Mouse (Mus musculus) forebrain, embryonic 14.5 days (tissue): ENCODE measurements around the gene Rps8. TPM values are rescaled to one million over a fixed set of nuclear protein-coding genes. Genes with fewer than 3 reads are reported as not detected.
"Not testable (repeated sequence)": the region's sequence is repeated elsewhere in the genome, so short reads cannot be mapped to it uniquely, and the experiment has no call there.

Experiments
- ATAC-seq: fragments of 200-750 bp; cut with Nextera tagmentation; 2 replicates; pipeline ENCODE4 v1.8.0; 2017; ENCODE audit warnings: mild to moderate bottlenecking, moderate library complexity
- DNase-seq: peaks from one replicate; pipeline ENCODE4 v3.0.0-alpha.2; 2015; ENCODE audit warnings: low spot score
- H3K27ac ChIP-seq: fragments of 300-500 bp; sonication (generic); 2 replicates; pipeline ENCODE4 v1.5.1; 2014; ENCODE audit warnings: low read depth, mild to moderate bottlenecking, control low read depth, low read length, moderate library complexity
- H3K27me3 ChIP-seq: fragments of 300-500 bp; sonication (generic); replicated peaks from 2 replicates; pipeline ENCODE4 v1.6.1; 2014; ENCODE audit warnings: low read length, control low read depth, mixed read lengths; ENCODE audit not compliant: control insufficient read depth, insufficient read depth
- H3K36me3 ChIP-seq: fragments of 300-500 bp; sonication (generic); 2 replicates; pipeline ENCODE4 v1.6.1; 2014; ENCODE audit warnings: low read length, control low read depth; ENCODE audit not compliant: control insufficient read depth, insufficient read depth
- H3K4me1 ChIP-seq: fragments of 300-500 bp; sonication (generic); 2 replicates; pipeline ENCODE4 v1.6.1; 2014; ENCODE audit warnings: antibody characterized with exemption, low read length, control low read depth; ENCODE audit not compliant: control insufficient read depth, insufficient read depth
- H3K4me2 ChIP-seq: fragments of 300-500 bp; sonication (generic); 2 replicates; pipeline ENCODE4 v1.6.1; 2014; ENCODE audit warnings: mild to moderate bottlenecking, control low read depth, low read length
- H3K4me3 ChIP-seq: fragments of 300-500 bp; sonication (generic); 2 replicates; pipeline ENCODE4 v1.5.1; 2014; ENCODE audit warnings: low read depth, low read length, control low read depth
- H3K9ac ChIP-seq: fragments of 300-500 bp; sonication (generic); 2 replicates; pipeline ENCODE4 v1.6.1; 2014; ENCODE audit warnings: mild to moderate bottlenecking, low read length, control low read depth, moderate library complexity
- H3K9me3 ChIP-seq: fragments of 300-500 bp; sonication (generic); replicated peaks from 2 replicates; pipeline ENCODE4 v1.6.1; 2016; ENCODE audit warnings: low read length, control low read depth, mixed read lengths; ENCODE audit not compliant: control insufficient read depth
- WGBS: fragments of 180-500 bp; shearing (Covaris S2); extraction: QIAGEN DNeasy Blood & Tissue Kit; methylation state at CpG from one replicate; pipeline ENCODE4 v1.1.7; 2014; 5-methylcytosine and 5-hydroxymethylcytosine counted together
- polyA plus RNA-seq: library from polyadenylated mRNA; unstranded; fragments of >200 nt; fragmentation: Nextera tagmentation; extraction: Ambion mirVana; gene quantifications from 2 replicates; pipeline ENCODE4 v1.2.1, GENCODE M21; 2014

The Rps8 gene
- polyA plus RNA-seq, 1 experiment from 2014 or later = 797 TPM

GRCm38 (mm10) chr4:117182759-117183096 lies 26.7 kb upstream of the Rps8 start:
- H3K27me3 ChIP-seq, H3K27ac ChIP-seq, H3K4me1 ChIP-seq, H3K9me3 ChIP-seq, DNase-seq: not testable (repeated sequence)
- Histone ChIP-seq H3K4me3 (peak overlapping the region; percentile 54), H3K4me2 (peak overlapping the region; percentile 70), H3K9ac (peak overlapping the region; percentile 66), H3K36me3 (peaks cover 15% of the 10 kb centered on the region)
- peak; percentile 69 for ATAC-seq
- 15% methylated on average over 9 of the region's 9 CpGs for whole genome bisulfite sequencing

- ATAC-seq (peak; percentile 100), DNase-seq (peak; percentile 96)
- H3K27me3 ChIP-seq = no peaks in the 10 kb centered on the region
- H3K9ac ChIP-seq = peak within 1 kb of the TSS; percentile 66
- H3K36me3 ChIP-seq = peaks cover 20% of the 10 kb centered on the region
- H3K27ac ChIP-seq = peak within 1 kb of the TSS; percentile 41; the same call in 1 of the 2 replicates
- H3K4me1 ChIP-seq = peaks cover 3% of the 10 kb centered on the region; the same call in 1 of the 2 replicates
- H3K9me3 ChIP-seq = no peaks in the 10 kb centered on the region
- H3K4me2 ChIP-seq = peak within 1 kb of the TSS; percentile 70
- 1% methylated on average over 42 of the region's 42 CpGs for WGBS
- H3K4me3 ChIP-seq = peak within 1 kb of the TSS; percentile 54
Observed at GRCm38 (mm10) chr4:117181863-117182758, 26.1 kb upstream of the Rps8 start, which contains the start of gene Kif2c. Gene Kif2c (minus strand): TSS chr4:117182639.

DNA sequence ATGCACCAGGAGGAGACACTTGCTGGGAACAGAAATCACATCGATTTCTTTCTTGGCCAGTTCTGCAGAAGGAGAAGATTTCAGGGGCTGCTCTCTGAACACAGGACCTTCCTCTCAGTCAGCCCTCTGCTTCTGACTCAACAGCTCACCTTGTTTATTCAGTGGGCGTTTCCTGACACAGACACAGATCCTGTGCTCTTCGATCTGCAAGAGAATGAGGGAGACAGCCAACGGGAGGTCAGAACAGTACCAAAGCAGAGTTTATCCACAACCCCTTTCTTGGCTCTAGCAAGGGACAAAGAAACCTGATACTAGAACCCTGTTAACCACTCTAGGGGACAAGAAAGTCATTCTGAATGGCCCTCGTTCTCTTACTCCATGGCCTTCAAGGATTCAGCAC lies 13.9 kb upstream of the Rps8 start:
- no peak for DNase-seq
- Histone ChIP-seq H3K4me1 (no peaks in the 10 kb centered on the region), H3K4me3 (no peak overlapping the region), H3K27ac (no peak overlapping the region), H3K9me3 (no peaks in the 10 kb centered on the region), H3K9ac (no peak overlapping the region), H3K36me3 (peaks cover 91% of the 10 kb centered on the region), H3K4me2 (no peak overlapping the region), H3K27me3 (no peaks in the 10 kb centered on the region)
- WGBS = 96% methylated on average over 5 of the region's 5 CpGs
- ATAC-seq = no peak

DNA sequence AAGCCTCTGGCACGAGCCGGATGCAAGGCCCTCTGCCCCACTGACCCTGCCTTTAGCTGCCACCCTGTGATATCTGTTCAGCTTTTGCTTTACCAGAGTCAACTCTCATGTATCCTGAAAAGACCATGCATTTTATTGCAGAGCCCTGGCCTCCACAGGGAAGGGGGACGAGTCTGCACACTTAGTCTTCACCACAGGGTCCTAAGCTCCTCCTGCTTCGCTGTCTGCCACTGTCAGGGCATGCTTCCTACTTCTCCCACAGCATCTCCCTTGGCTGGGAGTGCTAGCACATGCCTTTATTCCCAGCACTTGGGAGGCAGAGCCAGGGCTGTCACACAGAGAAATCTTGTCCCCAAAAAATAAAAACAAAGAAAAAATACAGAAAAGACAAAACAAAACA lies 5.1 kb upstream of the Rps8 start:
- Histone ChIP-seq H3K9me3 (no peaks in the 10 kb centered on the region), H3K27ac (no peak overlapping the region), H3K9ac (no peak overlapping the region), H3K4me2 (no peak overlapping the region), H3K4me3 (no peak overlapping the region), H3K4me1 (no peaks in the 10 kb centered on the region), H3K27me3 (no peaks in the 10 kb centered on the region), H3K36me3 (peaks cover 57% of the 10 kb centered on the region)
- WGBS = 75% methylated on average over 4 of the region's 4 CpGs
- ATAC-seq (no peak), DNase-seq (no peak)

DNA sequence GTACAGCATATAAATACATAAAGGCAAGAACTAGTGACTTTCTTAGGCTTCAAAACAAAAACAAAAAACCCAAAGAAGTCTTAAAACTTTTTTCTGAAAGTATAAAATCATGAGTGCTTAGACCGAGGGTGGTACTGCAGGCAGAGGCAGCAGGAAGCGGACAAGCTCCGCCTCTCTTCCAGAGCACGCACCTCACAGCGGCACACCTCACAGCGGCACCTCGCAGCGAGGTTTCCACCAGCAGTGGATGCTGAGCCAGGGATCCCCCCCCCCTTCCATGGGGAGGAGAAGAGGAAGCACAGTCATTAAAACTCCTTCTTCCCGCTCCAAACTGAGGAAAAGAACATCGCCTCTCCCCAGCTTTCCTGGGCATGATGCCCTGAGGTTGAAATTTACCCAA lies 3.6 kb upstream of the Rps8 start:
- WGBS = 81% methylated on average over 10 of the region's 10 CpGs
- no peak overlapping the region for H3K27ac ChIP-seq
- no peaks in the 10 kb centered on the region for H3K27me3 ChIP-seq
- no peak overlapping the region for H3K4me3 ChIP-seq
- ATAC-seq = no peak
- peaks cover 42% of the 10 kb centered on the region for H3K36me3 ChIP-seq
- no peak overlapping the region for H3K4me2 ChIP-seq
- DNase-seq = no peak
- H3K4me1 ChIP-seq = no peaks in the 10 kb centered on the region
- H3K9me3 ChIP-seq = no peaks in the 10 kb centered on the region
- H3K9ac ChIP-seq = no peak overlapping the region

- DNase-seq (no peak), ATAC-seq (no peak; the same call in 1 of the 2 replicates)
- 26% methylated on average over 6 of the region's 6 CpGs for WGBS
- Histone ChIP-seq H3K27ac (no peak overlapping the region), H3K9ac (peak overlapping the region; percentile 97; the same call in 1 of the 2 replicates), H3K27me3 (no peaks in the 10 kb centered on the region), H3K36me3 (peaks cover 48% of the 10 kb centered on the region), H3K4me1 (no peaks in the 10 kb centered on the region), H3K9me3 (no peaks in the 10 kb centered on the region), H3K4me2 (peak overlapping the region; percentile 89), H3K4me3 (peak overlapping the region; percentile 97)
Observed at GRCm38 (mm10) chr4:117156372-117156771, 329 bp upstream of the Rps8 start.

DNA sequence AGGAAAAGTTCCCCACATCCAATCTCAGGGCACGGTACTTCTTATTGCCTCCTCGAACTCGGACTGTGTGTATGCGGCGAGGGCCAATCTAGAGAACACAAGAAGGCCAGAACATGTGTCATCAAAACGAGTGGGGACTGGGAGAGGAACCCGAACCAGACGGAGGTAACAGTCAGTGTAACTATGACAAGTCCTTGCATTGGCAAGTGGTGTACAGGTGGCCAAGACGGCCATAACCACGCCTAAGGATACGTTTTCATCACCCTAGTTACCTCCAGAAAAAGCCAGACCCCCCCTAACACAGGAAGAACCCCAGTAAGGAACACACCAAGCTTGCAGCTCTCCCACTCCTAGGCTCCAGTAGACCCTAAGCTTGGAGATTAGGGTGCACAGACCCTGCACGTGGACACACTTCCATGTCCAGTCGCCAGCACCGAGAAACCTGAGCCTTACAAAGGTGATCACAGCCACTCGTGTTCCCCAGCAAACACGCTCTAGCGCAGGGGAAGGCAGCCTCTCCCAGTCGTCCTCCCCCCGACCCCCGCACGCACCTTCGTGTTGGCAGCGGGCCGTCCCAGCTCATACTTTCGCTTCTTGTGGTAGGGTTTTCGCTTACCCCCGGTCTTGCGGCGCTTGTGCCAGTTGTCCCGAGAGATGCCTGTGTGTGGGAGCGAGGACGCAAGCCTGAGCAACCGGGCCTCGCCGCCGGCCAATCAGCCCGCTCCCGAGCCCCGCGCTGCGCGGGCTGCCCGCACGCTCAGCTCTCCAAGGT lies 837 bp downstream of the Rps8 start:
- peaks cover 53% of the 10 kb centered on the region for H3K36me3 ChIP-seq
- peak overlapping the region; percentile 97 for H3K4me3 ChIP-seq
- under 1% methylated on average over 44 of the region's 44 CpGs for WGBS

DNA sequence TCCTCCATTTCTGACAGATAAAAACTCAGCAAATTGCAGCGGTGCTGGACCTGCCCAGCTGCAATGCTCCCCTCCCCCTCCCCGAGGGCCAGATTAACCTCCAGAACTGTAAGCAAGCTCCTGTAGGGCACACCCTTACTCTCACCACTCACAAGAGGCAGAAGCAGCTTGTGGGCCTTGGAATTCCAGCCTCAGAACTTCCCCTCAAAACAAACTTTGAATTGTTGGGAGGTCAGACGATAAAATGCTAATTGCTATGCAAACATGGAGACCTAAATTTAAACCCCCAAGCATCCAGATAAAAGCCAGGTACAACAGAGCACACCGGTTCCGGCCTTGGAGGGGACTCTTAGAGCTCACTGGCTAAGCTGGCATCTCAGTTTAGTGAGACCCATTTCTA lies 3.3 kb downstream of the Rps8 start:
- WGBS = 91% methylated on average over 5 of the region's 5 CpGs
- no peak overlapping the region for H3K9ac ChIP-seq

More for the DNA sequence above, 837 bp downstream of the Rps8 start:
- Histone ChIP-seq H3K27ac (peak overlapping the region; percentile 94), H3K4me2 (peak overlapping the region; percentile 89), H3K4me1 (no peaks in the 10 kb centered on the region), H3K9me3 (no peaks in the 10 kb centered on the region), H3K9ac (peak overlapping the region; percentile 97), H3K27me3 (no peaks in the 10 kb centered on the region)
- ATAC-seq = peak; percentile 1; the same call in 1 of the 2 replicates
- DNase-seq = no peak

More for the DNA sequence above, 3.3 kb downstream of the Rps8 start:
- Histone ChIP-seq H3K4me1 (no peaks in the 10 kb centered on the region), H3K4me2 (no peak overlapping the region), H3K36me3 (peaks cover 65% of the 10 kb centered on the region), H3K27me3 (no peaks in the 10 kb centered on the region), H3K27ac (no peak overlapping the region), H3K4me3 (no peak overlapping the region), H3K9me3 (no peaks in the 10 kb centered on the region)
- no peak for ATAC-seq
- no peak for DNase-seq
